Mouse (Mus musculus) neural tube, embryonic 13.5 days (tissue): ENCODE results near the gene Cx3cl1. TPM values are rescaled to one million over a fixed set of nuclear protein-coding genes. Genes with fewer than 3 reads are reported as not detected.
A peak's percentile ranks its signal among the peaks of the same experiment; 100 is the strongest.

ENCODE experiments used
- ATAC-seq: fragments of 200-750 bp; cut with Nextera tagmentation; 2 replicates; pipeline ENCODE4 v1.8.0; 2017; ENCODE audit warnings: low read depth, mild to moderate bottlenecking, moderate TSS enrichment, moderate library complexity
- H3K27ac ChIP-seq: fragments of 300-500 bp; sonication (generic); replicated peaks from 2 replicates; pipeline ENCODE4 v1.5.1; 2015; ENCODE audit warnings: moderate library complexity, mild to moderate bottlenecking, inconsistent platforms
- H3K27me3 ChIP-seq: fragments of 300-500 bp; sonication (generic); 2 replicates; pipeline ENCODE4 v1.6.1; 2015; ENCODE audit warnings: mild to moderate bottlenecking, inconsistent platforms
- H3K36me3 ChIP-seq: fragments of 300-500 bp; sonication (generic); 2 replicates; pipeline ENCODE4 v1.6.1; 2015; ENCODE audit warnings: mild to moderate bottlenecking, inconsistent platforms
- H3K4me1 ChIP-seq: fragments of 300-500 bp; sonication (generic); replicated peaks from 2 replicates; pipeline ENCODE4 v1.6.1; 2015; ENCODE audit warnings: inconsistent platforms
- H3K4me2 ChIP-seq: fragments of 300-500 bp; sonication (generic); 2 replicates; pipeline ENCODE4 v1.6.1; 2015; ENCODE audit warnings: inconsistent platforms, mild to moderate bottlenecking, moderate library complexity
- H3K4me3 ChIP-seq: fragments of 300-500 bp; sonication (generic); 2 replicates; pipeline ENCODE4 v1.5.1; 2015; ENCODE audit warnings: mild to moderate bottlenecking, inconsistent platforms
- H3K9ac ChIP-seq: fragments of 300-500 bp; sonication (generic); 2 replicates; pipeline ENCODE4 v1.6.1; 2015; ENCODE audit warnings: moderate library complexity, mild to moderate bottlenecking, inconsistent platforms
- H3K9me3 ChIP-seq: fragments of 300-500 bp; sonication (generic); 2 replicates; pipeline ENCODE4 v1.6.1; 2016; ENCODE audit warnings: inconsistent platforms
- WGBS: fragments of 180-500 bp; shearing (Covaris S2); methylation state at CpG from one replicate; pipeline ENCODE4 v1.1.7; 2015; 5-methylcytosine and 5-hydroxymethylcytosine counted together
- polyA plus RNA-seq: library from polyadenylated mRNA; unstranded; fragments of >200 nt; fragmentation: Nextera tagmentation; extraction: Ambion mirVana; gene quantifications from 2 replicates; pipeline ENCODE4 v1.2.1, GENCODE M21; 2015

Gene Cx3cl1
- polyA plus RNA-seq, 1 experiment from 2014 or later: 17.9 TPM

DNA sequence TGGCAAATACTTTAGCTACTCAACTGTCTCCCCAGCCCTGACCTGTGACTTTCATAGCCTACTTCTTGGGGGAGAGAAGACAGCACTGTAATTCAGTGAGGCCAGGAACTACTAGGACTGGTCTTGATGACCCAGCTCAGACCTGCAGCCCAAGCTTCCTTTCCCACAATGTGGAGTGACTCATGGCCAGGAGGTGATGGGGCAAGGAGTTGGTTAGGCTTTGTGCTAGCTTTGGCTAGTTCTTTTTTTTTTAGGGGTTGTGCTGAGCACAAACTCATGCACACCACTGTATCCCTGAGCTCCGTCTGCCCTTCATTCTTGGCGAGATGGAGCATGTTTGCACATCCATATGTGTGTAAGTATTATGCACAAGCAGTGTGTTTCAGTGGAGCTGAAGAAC is 4.5 kb downstream of the Cx3cl1 start:
- Histone ChIP-seq H3K36me3 (no peaks in the 10 kb centered on the region), H3K27ac (no peak overlapping the region), H3K9ac (no peak overlapping the region), H3K4me1 (peaks cover 46% of the 10 kb centered on the region), H3K27me3 (peaks cover 11% of the 10 kb centered on the region), H3K4me2 (no peak overlapping the region), H3K4me3 (no peak overlapping the region), H3K9me3 (no peaks in the 10 kb centered on the region)
- 88% methylated on average over 2 of the region's 2 CpGs for WGBS
- ATAC-seq: no peak

DNA sequence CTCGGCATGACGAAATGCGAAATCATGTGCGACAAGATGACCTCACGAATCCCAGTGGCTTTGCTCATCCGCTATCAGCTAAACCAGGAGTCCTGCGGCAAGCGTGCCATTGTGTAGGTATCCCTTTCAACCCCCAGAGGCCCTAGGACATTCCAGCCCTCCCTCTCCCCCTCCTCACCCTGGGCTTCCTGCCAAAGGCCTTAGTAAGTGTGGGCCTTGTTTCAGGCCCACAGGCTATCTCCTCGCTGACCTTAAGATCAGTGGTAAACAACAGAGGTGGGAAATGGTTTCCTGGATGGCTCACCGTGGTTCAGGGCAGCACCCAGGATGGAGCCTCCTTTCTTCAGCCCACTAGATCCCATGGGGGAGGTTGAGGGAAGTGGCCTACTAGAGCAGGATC is 6.2 kb downstream of the Cx3cl1 start:
- ATAC-seq: no peak
- H3K4me1 ChIP-seq: peaks cover 36% of the 10 kb centered on the region
- H3K9ac ChIP-seq: no peak overlapping the region
- H3K36me3 ChIP-seq: no peaks in the 10 kb centered on the region
- H3K27me3 ChIP-seq: peaks cover 2% of the 10 kb centered on the region; the same call in 1 of the 2 replicates
- 0 out of 2 replicates have a peak overlapping the region, but pooled peaks have one; percentile 34 for H3K27ac ChIP-seq
- no peak overlapping the region for H3K4me3 ChIP-seq
- WGBS: 76% methylated on average over 10 of the region's 10 CpGs
- no peak overlapping the region for H3K4me2 ChIP-seq
- H3K9me3 ChIP-seq: no peaks in the 10 kb centered on the region

DNA sequence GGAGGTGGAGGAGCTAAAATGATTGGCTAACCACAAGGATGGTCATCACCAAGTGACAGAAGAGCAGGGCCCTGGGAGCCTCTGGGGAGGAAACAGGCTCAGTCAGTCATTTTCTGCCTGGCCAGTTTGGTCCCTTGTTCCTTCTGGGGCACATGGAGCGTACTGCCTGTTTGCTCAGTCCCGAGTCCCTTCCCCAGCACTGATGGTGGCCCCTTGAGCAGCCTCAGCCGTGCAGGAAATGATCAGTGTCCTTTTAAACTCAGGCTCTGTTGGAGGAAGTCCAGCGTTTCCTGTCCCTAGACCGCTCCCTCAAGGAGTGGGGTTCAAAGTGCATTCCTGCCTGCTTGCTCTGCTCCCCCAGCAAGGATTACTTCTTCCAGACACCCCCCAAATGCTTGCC is 6.7 kb downstream of the Cx3cl1 start:
- no peak overlapping the region for H3K4me2 ChIP-seq
- peaks cover 32% of the 10 kb centered on the region for H3K4me1 ChIP-seq
- no peaks in the 10 kb centered on the region for H3K36me3 ChIP-seq
- 0 out of 2 replicates have a peak overlapping the region, but pooled peaks have one; percentile 34 for H3K27ac ChIP-seq
- H3K27me3 ChIP-seq: no peaks in the 10 kb centered on the region
- ATAC-seq: no peak
- 53% methylated on average over 5 of the region's 5 CpGs for WGBS
- no peaks in the 10 kb centered on the region for H3K9me3 ChIP-seq
- H3K4me3 ChIP-seq: no peak overlapping the region
- H3K9ac ChIP-seq: no peak overlapping the region

DNA sequence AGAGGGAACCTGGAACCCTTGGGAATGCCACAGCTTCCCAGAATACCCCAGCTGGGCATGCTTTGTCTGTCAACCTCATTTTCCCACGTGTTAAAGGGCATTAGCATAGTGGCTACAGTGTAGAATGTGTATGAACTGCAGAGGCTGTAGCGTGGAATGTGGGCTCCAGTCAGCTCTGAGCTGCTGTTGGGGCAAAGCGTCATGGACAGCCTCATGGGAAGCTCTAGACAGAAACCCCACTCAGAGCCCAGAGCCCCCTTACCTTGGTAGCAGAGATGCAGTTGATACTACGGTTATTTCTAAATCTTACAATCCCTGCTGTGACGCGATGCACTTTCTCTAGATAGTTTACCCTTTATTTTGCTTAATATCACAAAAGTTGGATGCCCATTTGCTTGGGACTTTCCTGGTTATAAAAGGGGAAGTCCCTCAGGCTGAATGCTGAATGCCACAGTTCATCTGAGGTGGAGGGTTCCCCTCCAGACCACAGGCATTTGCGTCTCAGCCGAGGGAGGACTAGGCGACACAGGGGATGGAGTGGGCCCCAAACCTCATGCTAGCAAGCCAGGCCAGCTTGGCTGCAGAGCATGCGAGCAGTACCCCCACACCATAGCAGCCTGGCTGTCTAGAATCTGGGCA is 7.2 kb downstream of the Cx3cl1 start:
- Histone ChIP-seq H3K9ac (no peak overlapping the region), H3K27ac (0 out of 2 replicates have a peak overlapping the region, but pooled peaks have one; percentile 34)
- no peak for ATAC-seq

DNA sequence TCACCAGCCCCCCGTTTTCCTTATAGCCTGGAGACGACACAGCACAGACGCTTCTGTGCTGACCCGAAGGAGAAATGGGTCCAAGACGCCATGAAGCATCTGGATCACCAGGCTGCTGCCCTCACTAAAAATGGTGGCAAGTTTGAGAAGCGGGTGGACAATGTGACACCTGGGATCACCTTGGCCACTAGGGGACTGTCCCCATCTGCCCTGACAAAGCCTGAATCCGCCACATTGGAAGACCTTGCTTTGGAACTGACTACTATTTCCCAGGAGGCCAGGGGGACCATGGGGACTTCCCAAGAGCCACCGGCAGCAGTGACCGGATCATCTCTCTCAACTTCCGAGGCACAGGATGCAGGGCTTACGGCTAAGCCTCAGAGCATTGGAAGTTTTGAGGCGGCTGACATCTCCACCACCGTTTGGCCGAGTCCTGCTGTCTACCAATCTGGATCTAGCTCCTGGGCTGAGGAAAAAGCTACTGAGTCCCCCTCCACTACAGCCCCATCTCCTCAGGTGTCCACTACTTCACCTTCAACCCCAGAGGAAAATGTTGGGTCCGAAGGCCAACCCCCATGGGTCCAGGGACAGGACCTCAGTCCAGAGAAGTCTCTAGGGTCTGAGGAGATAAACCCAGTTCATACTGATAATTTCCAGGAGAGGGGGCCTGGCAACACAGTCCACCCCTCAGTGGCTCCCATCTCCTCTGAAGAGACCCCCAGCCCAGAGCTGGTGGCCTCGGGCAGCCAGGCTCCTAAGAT is 7.9 kb downstream of the Cx3cl1 start:
- no peaks in the 10 kb centered on the region for H3K36me3 ChIP-seq
- H3K27ac ChIP-seq: no peak overlapping the region
- no peaks in the 10 kb centered on the region for H3K9me3 ChIP-seq
- no peak overlapping the region for H3K4me3 ChIP-seq
- H3K9ac ChIP-seq: no peak overlapping the region
- H3K27me3 ChIP-seq: no peaks in the 10 kb centered on the region
- peaks cover 22% of the 10 kb centered on the region for H3K4me1 ChIP-seq
- no peak for ATAC-seq
- whole genome bisulfite sequencing: 93% methylated on average over 16 of the region's 16 CpGs
- no peak overlapping the region for H3K4me2 ChIP-seq

More for the DNA sequence above, 7.2 kb downstream of the Cx3cl1 start:
- WGBS: 69% methylated on average over 10 of the region's 10 CpGs
- no peaks in the 10 kb centered on the region for H3K27me3 ChIP-seq
- H3K4me1 ChIP-seq: peaks cover 26% of the 10 kb centered on the region
- no peaks in the 10 kb centered on the region for H3K36me3 ChIP-seq
- no peaks in the 10 kb centered on the region for H3K9me3 ChIP-seq
- no peak overlapping the region for H3K4me3 ChIP-seq
- H3K4me2 ChIP-seq: no peak overlapping the region

DNA sequence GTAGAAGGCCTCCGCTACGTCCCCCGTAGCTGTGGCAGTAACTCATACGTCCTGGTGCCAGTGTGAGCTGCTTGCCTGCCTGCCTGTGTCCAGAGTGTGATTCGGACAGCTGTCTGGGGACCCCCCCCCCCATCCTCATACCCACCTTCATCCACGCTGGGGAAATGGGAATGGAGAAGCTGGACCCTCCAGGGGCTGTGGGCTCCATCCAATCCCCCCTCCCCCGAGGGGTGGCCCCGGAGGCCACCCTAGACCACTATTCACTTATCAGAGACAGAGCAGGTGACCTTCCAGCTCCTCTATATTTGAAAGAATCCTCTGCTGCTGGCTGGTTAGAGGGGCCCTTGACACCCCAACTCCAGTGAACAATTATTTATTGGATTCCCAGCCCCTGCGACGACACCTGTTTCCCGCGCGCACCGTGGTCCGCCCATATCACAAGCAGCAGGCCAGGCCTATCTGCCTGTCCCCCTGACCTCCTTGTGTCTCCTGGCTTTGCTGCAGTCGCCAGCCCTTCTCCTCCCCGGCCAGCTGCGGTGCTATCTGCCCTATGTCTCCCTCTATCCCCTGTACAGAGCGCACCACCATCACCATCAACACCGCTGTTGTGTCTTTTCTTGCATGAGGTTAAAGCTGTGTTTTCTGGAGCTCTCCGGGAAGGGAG is 8.8 kb downstream of the Cx3cl1 start:
- no peaks in the 10 kb centered on the region for H3K36me3 ChIP-seq
- H3K27me3 ChIP-seq: no peaks in the 10 kb centered on the region
- no peak for ATAC-seq
- peaks cover 22% of the 10 kb centered on the region for H3K4me1 ChIP-seq
- WGBS: 87% methylated on average over 21 of the region's 21 CpGs
- H3K4me3 ChIP-seq: no peak overlapping the region
- no peak overlapping the region for H3K4me2 ChIP-seq
- no peak overlapping the region for H3K9ac ChIP-seq
- H3K27ac ChIP-seq: no peak overlapping the region
- H3K9me3 ChIP-seq: no peaks in the 10 kb centered on the region

DNA sequence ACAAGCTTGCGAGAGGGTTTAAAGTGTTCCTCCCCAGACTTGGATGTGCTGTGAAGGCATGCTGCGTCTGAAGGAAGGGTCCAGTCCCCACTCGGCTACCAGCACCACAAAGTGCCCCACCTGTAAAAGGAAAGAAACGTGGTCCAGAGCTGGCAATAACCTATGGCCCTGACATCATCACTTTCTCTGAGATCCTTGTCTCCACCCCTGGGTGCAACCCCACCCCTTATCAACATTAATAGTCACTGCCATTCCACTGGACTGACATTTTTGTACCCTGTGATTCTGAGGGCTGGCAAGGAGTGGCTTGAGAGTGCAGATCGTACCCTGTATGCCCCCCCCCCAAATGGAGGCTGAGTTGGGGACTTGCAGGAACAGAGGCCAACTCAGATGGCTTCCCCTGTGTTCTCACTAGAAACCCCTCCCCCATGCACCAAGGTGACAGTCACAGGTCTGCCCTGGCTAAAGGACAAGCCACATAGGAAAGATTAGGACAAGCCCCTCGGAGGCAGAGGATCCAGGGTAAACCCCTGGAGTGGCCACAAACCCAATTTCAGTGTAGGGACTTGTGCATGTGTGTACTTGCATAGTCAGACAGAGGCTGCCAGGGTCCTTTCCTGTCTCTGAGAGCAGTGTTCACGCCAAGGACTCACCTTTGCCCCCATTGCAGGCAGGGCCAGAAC is 9.5 kb downstream of the Cx3cl1 start:
- no peaks in the 10 kb centered on the region for H3K36me3 ChIP-seq
- H3K4me3 ChIP-seq: no peak overlapping the region
- no peak overlapping the region for H3K27ac ChIP-seq
- WGBS: 64% methylated on average over 7 of the region's 7 CpGs
- H3K4me2 ChIP-seq: no peak overlapping the region
- H3K27me3 ChIP-seq: no peaks in the 10 kb centered on the region
- peaks cover 22% of the 10 kb centered on the region for H3K4me1 ChIP-seq
- H3K9me3 ChIP-seq: no peaks in the 10 kb centered on the region
- no peak overlapping the region for H3K9ac ChIP-seq
- ATAC-seq: no peak

DNA sequence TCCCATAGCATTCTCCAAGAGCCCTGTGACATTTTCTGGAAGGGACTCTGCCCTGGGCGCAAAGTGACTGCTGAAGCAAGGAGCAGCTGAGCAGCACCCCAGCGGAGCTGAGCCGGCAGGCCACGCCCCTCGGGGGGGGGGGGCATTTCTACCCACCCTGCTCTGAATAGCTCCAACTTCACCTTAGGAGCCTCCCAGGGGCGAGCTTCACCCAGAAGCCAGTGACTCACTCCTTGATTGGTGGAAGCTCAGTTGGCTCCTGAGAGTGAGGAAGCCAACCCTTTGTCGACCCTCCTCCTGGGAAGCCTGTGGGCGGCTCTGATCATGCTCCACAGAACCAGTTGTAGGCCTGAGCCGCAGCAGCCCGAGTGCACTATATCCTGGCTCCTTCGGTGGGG is 10.0 kb downstream of the Cx3cl1 start:
- no peak overlapping the region for H3K9ac ChIP-seq
- no peaks in the 10 kb centered on the region for H3K9me3 ChIP-seq
- H3K36me3 ChIP-seq: no peaks in the 10 kb centered on the region
- H3K27me3 ChIP-seq: no peaks in the 10 kb centered on the region
- WGBS: 10% methylated on average over 11 of the region's 11 CpGs
- no peak overlapping the region for H3K27ac ChIP-seq
- no peak overlapping the region for H3K4me3 ChIP-seq
- no peak overlapping the region for H3K4me2 ChIP-seq
- ATAC-seq: peak; percentile 30; the same call in 1 of the 2 replicates
- peaks cover 22% of the 10 kb centered on the region for H3K4me1 ChIP-seq

DNA sequence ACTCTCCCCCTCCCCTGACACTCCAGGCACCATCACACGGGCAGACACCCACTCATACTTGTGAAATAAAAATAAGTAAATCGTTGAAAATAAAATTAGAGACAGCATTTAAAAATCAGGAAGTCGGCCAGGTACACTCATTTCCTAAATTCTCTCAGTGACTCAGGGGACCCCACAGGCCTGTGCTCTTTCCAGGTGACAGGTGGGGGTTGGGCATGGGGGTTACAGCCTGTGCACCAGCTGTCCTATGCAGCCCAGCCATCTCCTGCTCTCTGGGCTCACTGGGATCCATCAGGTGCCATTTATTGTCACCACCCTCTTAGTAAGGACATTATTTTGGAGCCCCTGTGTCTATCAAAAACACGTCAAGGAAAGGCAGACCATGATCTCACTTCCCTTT is 12.1 kb downstream of the Cx3cl1 start:
- Histone ChIP-seq H3K36me3 (no peaks in the 10 kb centered on the region), H3K4me2 (no peak overlapping the region), H3K4me3 (no peak overlapping the region), H3K4me1 (peaks cover 16% of the 10 kb centered on the region), H3K9ac (no peak overlapping the region), H3K9me3 (no peaks in the 10 kb centered on the region), H3K27ac (no peak overlapping the region), H3K27me3 (no peaks in the 10 kb centered on the region)
- WGBS: 76% methylated on average over 4 of the region's 4 CpGs
- ATAC-seq: no peak

DNA sequence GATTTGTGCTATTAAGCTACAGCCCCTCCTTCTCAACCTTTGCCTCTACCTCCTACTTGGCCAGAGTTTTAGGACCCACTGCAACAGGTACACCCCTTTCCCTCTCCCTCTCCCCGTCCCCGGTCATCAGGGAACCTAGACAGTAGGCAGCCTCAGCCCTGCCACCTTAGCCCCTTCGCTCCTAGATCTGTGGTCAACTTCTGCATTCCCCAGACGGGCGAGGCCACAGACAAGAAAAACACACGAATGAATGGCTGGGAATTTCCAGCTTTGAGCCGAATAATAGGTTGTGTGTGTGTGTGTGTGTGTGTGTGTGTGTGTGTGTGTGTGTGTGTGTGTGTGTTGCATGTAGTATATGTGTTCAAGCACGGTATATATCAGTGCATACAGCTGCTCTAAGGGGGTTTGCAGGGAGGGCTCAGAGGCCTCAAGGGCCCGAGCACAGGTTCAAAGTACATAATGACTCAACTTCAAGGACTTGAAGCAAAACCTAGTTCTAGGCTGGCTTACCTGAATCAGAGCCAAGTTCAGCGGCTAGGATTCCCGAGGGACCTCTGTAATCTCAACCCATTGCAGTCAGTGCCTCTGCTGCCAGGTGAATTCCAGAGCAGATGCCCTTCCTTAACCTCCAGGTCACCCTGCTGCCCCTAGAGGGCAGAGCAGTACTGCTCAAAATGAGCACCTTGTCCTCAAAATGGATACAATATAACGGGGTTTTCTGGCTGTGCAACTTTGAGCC is 13.6 kb downstream of the Cx3cl1 start:
- Histone ChIP-seq H3K27me3 (no peaks in the 10 kb centered on the region), H3K4me1 (peaks cover 15% of the 10 kb centered on the region), H3K9me3 (no peaks in the 10 kb centered on the region), H3K9ac (no peak overlapping the region), H3K4me3 (no peak overlapping the region), H3K27ac (no peak overlapping the region), H3K36me3 (no peaks in the 10 kb centered on the region), H3K4me2 (no peak overlapping the region)
- WGBS: 71% methylated on average over 12 of the region's 12 CpGs
- no peak for ATAC-seq

DNA sequence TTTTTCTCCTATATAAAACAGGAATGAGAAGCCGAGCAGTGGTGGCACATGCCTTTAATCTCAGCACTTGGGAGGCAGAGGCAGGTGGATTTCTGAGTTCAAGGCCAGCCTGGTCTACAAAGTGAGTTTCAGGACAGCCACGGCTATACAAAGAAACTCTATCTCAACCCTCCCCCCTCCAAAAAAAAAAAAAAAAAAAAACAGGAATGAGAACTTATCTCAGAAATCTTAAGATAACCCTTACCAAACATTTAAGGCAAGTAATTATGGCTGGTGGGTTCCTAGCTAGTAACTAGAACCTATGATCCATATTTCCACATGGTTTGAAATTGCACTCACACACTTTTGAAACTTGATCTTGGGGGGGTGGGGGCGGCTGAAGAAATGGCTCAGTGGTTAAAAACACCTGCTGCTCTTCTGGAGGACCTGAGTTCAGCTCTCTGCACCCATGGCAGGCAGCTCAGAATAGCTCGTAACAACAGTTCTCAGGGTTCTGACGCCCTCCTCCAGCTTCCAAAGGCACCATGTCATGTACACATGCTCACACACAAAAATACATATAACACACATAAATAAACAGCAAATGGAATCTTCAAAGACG is 14.3 kb downstream of the Cx3cl1 start:
- H3K9ac ChIP-seq: no peak overlapping the region
- no peaks in the 10 kb centered on the region for H3K36me3 ChIP-seq
- no peak overlapping the region for H3K4me2 ChIP-seq
- ATAC-seq: no peak
- no peaks in the 10 kb centered on the region for H3K27me3 ChIP-seq
- WGBS: 69% methylated on average over 6 of the region's 6 CpGs
- H3K27ac ChIP-seq: no peak overlapping the region
- H3K4me1 ChIP-seq: peaks cover 15% of the 10 kb centered on the region
- no peak overlapping the region for H3K4me3 ChIP-seq
- H3K9me3 ChIP-seq: no peaks in the 10 kb centered on the region
